Mouse (Mus musculus) liver, postnatal 0 days (tissue): ENCODE results near the gene Rnf43.

ENCODE experiments used
- CTCF ChIP-seq: sonication (generic); IDR thresholded peaks from 2 replicates; pipeline ENCODE4 v1.5.1; 2016; ENCODE audit warnings: antibody characterized with exemption, low read depth
- EP300 ChIP-seq: IDR thresholded peaks from 2 replicates; pipeline ENCODE4 v1.6.1; 2016; ENCODE audit warnings: antibody characterized with exemption, low read depth, mild to moderate bottlenecking

GRCm38 (mm10) chr11:87748132-87749119 lies 85.9 kb downstream of the Rnf43 start:
- TF ChIP-seq CTCF (peak; percentile 40), EP300 (no peak)
